Mouse (Mus musculus): Measurements from ENCODE around the gene Ppp5c.

DNA sequence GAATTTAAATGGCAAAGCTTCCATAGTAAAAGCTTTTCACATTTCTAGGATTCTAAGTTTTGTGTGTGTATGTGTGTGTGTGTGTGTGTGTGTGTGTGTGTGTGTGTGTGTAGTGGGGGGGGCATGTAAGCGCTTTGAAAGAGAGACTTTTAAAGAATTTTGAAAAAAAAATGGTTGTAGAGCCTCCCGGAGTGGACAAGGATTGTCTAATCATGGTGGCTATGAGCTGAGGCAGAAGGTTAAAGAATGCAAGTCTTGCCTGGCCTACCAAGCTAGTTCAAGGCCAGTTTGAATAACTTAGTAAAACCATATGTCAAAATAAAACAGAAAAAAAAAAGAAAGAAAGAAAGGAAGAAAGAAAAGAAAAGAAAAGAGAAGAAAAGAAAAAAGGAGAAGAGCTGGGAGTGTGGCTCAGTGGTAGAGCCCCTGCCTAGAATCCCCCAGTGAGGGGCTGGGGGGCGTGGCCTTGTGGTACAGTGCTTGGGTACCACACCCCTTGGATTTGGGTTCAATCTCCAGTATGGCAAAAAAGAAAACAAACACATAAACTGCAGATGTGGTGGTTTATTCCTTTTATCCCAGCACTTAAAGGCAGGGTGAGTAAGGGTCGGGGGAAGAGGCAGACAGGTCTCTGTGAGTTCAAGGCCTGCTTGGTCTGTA is 27.7 kb upstream of the Ppp5c start:
- TF ChIP-seq CTCF (conservative IDR thresholded peaks at IDR 0.05; ENCODE audit: insufficient read depth, insufficient read length, low read depth, low read length) (no peak), POLR2A (IDR thresholded peaks at IDR 0.05; ENCODE audit: low read depth, low read length) (no peak)
